Mouse (Mus musculus) spleen, embryonic (tissue): Measurements from ENCODE around the gene Phactr2.

Experiments used
- CTCF ChIA-PET: fragments of 350-600 bp; sonication (Branson Sonifier 250); formaldehyde crosslinking; loops from one replicate; lab custom pipeline; 2022; lab: Charles Lee

Gene Phactr2

GRCm38 (mm10) chr10:13401971-13402370, 72.2 kb downstream of the Phactr2 start:
- CTCF ChIA-PET = interaction anchor here (0.6 kb wide), 1 partner anchor 405 kb away, joined by 8 read pairs; no protein-coding TSS in a partner anchor

DNA sequence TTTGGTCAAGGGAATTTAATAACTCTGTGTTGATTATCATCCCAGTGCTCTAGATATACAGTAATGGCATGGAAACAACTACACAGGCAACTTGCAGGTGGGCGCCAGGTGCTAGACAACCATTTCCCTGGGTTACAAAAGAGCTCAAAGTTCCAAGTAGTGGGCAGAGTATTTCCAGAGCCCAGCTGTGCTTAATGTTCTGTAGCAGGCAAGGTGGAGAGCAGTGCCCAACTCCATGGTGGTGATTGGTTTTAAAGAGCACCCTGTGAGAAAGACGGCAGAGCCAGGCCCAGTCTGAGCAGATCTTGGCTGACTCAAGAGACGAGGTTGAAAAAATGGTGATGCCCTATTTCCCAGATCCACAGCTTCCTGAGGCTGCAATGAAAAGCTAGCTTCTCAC, 78.5 kb downstream of the Phactr2 start:
- CTCF ChIA-PET = no interaction called here

DNA sequence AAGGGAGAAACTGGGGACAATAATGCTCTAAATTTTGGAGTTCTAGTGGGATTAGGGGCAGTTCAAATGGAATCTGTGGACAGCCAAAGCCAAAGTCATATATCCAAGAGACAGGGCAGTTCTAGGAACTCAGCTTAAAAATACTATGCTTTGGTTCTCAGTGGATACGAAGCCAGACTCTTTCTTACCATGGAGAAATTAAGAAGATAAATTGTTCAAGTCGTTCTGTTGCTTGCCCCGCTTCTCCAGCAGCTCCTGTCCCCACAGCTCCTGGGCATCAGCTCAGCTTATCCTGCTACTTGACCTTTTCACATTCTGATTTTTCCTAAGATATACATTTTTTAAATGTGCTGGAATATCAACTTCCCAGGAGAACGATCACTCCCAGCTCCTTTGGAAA, 80.2 kb downstream of the Phactr2 start:
- CTCF ChIA-PET = no interaction called here

- CTCF ChIA-PET = interaction anchor here (0.6 kb wide), 1 partner anchor 302 kb away, joined by 7 read pairs; no protein-coding TSS in a partner anchor
These were observed 85.9 kb downstream of the Phactr2 start for GRCm38 (mm10) chr10:13388116-13388922.

DNA sequence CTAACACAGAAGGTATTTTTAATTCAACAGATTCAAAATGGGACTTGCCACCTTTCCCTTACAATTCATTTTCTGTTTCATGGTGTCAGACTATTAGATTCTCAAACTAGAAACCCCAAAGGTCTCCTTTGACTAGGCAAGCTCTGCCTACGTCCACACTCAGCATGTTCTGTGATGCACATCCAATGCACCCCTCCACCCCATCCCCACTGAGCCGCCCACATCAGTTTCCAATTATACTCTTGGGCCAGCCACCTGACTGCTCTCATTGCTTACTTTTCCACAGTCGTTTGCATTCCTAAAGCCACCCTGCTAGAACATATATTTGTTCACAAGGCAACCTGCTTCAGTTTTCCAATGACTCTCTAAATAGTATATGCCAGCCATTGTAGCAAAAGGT, 89.3 kb downstream of the Phactr2 start:
- CTCF ChIA-PET = no interaction called here

DNA sequence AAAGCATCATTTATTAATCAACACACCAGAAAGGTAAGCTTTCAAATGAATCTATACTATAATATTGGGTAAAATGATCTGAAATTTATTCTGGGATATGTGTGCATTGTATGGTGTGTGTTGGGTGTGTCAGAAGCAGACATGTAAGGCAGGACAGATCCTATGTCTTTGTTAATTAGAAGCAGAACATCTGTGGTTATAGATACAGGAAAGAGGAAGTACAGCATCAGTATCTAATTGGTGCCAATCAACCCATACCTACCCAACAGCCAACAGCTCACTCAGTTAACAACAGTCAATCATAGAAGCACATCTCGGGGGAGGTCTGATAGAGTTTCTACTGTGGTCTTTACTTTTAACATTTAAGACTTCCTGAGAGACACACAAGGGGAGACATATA, 96.3 kb downstream of the Phactr2 start:
- CTCF ChIA-PET = no interaction called here

GRCm38 (mm10) chr10:13376428-13377260, 97.6 kb downstream of the Phactr2 start:
- CTCF ChIA-PET = no interaction called here

- CTCF ChIA-PET = no interaction called here
These were observed 98.4 kb downstream of the Phactr2 start for GRCm38 (mm10) chr10:13375820-13376219.

DNA sequence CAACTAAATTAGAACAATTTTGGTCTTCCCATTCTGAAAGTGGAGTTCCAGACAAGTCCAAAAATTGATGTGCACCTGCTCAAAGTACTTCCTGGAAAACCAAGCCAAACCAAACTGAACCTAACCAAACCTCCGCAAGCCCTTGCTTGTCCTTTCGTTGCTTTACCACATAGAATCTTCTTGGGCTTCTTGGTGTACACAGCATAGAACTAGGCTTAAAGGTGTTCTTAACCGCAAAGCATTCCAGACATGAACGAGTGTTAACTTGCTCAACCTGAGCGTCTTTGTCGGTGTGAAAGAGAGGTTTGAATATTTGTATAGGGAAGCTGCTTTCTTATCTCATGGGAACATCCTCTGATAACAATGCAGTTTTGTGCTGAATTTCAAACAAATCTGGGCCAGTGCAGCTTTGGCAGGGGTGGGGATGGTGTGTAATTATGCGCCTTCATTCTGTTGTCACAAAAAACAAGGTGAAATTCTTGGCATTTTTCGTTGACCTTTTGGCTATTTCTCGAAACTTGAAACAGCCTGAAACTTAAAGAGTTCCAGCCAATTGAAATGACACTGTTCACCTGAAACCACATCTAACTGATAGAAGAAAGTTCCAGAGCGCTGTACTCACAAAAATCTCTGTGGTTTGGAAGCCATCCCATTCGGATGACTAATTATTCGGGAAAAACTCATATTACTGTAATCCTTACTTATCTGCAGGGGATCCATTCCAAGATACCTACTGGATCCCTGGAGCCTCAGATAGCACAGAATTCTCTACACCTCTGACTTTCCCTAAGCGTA, 104.4 kb downstream of the Phactr2 start:
- CTCF ChIA-PET = no interaction called here

- CTCF ChIA-PET = no interaction called here
These were observed 110.0 kb downstream of the Phactr2 start for GRCm38 (mm10) chr10:13364286-13364580.

GRCm38 (mm10) chr10:13363499-13364285, 110.5 kb downstream of the Phactr2 start:
- CTCF ChIA-PET = no interaction called here

DNA sequence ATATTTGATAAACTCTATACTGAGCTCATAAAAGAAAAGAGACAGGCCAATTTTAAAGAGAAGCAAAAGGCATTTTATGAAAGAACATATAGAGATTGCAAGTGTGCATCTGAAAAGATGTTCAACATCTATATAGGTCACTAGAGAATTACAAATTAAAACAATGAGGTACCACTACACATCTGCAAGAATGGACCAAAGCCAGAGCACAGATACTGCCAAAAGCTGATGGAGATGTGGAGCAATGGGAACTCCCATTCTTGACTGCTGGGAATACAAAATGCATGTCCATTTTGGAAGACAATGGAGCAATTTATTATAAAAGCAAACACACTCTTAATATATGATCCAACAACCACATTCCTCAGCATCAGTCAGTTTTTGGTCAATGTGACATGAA, 113.3 kb downstream of the Phactr2 start:
- CTCF ChIA-PET = no interaction called here

DNA sequence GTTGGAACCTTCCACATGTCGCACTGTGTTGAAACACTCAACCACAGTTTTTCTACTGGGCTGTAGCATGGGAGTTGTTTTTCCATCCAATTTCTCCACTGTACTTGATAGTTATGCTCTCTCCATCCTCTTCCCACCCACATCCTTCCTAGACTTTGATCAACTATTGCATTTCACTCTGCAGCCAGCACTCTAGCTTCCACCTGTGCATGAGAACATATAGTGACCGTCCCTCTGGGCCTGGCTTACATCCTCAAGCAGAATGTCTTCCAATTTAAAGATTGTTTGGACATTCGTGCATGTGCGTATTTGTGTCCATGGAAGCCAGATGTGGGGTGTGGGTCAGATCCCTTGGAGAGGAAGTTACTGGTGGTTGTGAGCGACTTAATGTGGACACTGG, 114.4 kb downstream of the Phactr2 start:
- CTCF ChIA-PET = no interaction called here

- CTCF ChIA-PET = no interaction called here
These were observed 115.5 kb downstream of the Phactr2 start for GRCm38 (mm10) chr10:13358679-13359078.

- CTCF ChIA-PET = no interaction called here
These were observed 127.5 kb downstream of the Phactr2 start for GRCm38 (mm10) chr10:13346609-13347290.

GRCm38 (mm10) chr10:13340583-13340982, 133.6 kb downstream of the Phactr2 start:
- CTCF ChIA-PET = no interaction called here

GRCm38 (mm10) chr10:13336964-13337363, 137.2 kb downstream of the Phactr2 start:
- CTCF ChIA-PET = interaction anchor here (0.6 kb wide), 1 partner anchor 297 kb away, joined by 3 read pairs; no protein-coding TSS in a partner anchor

- CTCF ChIA-PET = interaction anchor here (0.7 kb wide), 1 partner anchor 423 kb away, joined by 3 read pairs; no protein-coding TSS in a partner anchor
These were observed 138.4 kb downstream of the Phactr2 start for GRCm38 (mm10) chr10:13335814-13336213.

DNA sequence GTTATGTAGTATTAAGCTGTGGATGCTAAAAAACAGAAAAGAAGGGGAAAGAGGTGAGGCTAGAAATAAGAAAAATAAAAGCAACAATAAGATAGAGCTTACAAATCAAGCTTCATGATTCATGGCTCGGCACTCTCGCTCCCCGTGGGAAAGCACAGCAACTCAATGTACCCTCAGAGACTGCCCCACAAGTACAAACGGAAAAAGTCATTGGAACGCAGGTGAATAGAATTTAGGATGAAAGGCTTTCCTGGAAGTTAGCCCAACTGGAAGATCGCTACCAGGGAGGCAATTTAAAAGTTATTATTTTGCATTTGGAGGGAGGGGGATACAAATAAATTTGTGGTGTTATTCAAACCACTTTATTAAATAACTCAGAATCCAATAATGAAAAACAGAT, 138.9 kb downstream of the Phactr2 start:
- CTCF ChIA-PET = interaction anchor here (0.7 kb wide), 1 partner anchor 423 kb away, joined by 3 read pairs; no protein-coding TSS in a partner anchor

DNA sequence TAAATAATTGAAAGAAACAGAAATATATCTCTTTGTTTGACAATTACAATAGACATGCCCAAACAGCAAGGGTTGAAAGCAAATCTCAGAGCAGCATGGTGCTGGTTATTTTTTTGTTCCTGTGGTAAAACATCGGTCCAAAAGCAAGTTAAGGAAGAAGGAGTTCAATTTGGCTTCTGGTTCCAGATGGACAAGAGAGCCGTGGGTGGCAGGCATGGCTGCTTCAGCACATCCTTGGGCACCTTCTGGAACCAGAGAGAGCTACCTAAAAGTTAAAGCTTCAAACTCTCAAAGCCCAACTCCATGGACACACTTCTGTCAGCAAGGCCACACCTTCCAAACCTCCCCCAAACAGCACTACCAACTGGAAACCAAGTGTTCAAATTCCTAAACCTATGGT, 140.4 kb downstream of the Phactr2 start:
- CTCF ChIA-PET = no interaction called here
